Mouse (Mus musculus) bone marrow, adult 2 months (tissue): ENCODE measurements around the gene Tmbim1. TPM values are rescaled to one million over a fixed set of nuclear protein-coding genes. Genes with fewer than 3 reads are reported as not detected.

Experiments
- H3K27ac ChIP-seq: fragments of 200-500 bp; 2 replicates; pipeline ENCODE4 v1.5.1; 2012; ENCODE audit warnings: low read depth, mild to moderate bottlenecking, control low read depth, inconsistent platforms, low read length; ENCODE audit not compliant: control insufficient read depth, poor library complexity, insufficient read depth
- H3K4me1 ChIP-seq: fragments of 200-500 bp; 2 replicates; pipeline ENCODE4 v1.6.1; 2011; ENCODE audit warnings: low read length; ENCODE audit not compliant: control insufficient read depth, insufficient read depth
- H3K4me3 ChIP-seq: fragments of 200-500 bp; replicated peaks from 2 replicates; pipeline ENCODE3; 2011; ENCODE audit warnings: mild to moderate bottlenecking, low read depth, low read length, control low read depth; ENCODE audit not compliant: control insufficient read depth
- CTCF ChIP-seq: fragments of 200-500 bp; IDR thresholded peaks from 2 replicates; pipeline ENCODE4 v1.5.1; 2011; ENCODE audit warnings: low read length, control low read depth; ENCODE audit not compliant: control insufficient read depth, insufficient read depth
- POLR2A ChIP-seq: fragments of 200-500 bp; IDR thresholded peaks from 2 replicates; pipeline ENCODE4 v1.6.1; 2011; ENCODE audit warnings: low read depth, mild to moderate bottlenecking, control low read depth, low read length, borderline replicate concordance; ENCODE audit not compliant: control insufficient read depth
- WGBS: fragments of 180-500 bp; shearing (Covaris S2); methylation state at CpG from one replicate; pipeline ENCODE4 v1.1.7; 2018; 5-methylcytosine and 5-hydroxymethylcytosine counted together
- polyA plus RNA-seq: library from polyadenylated mRNA; stranded (reverse); fragments of >200 nt; gene quantifications from 2 replicates; pipeline ENCODE4 v1.2.4, GENCODE M21; 2011; ENCODE audit warnings: low replicate concordance; ENCODE audit not compliant: missing spikeins, insufficient read depth, insufficient read length

Gene Tmbim1
- polyA plus RNA-seq, 1 experiment, result 15.6 TPM

- TF ChIP-seq CTCF (no peak), POLR2A (no peak)
- H3K4me3 ChIP-seq, result no peak overlapping the region
- H3K27ac ChIP-seq, result no peak overlapping the region
- WGBS, result 93% methylated on average over 4 of the region's 4 CpGs
- H3K4me1 ChIP-seq, result no peaks in the 10 kb centered on the region; the same call in 1 of the 2 replicates
These were observed 48.6 kb downstream of the Tmbim1 start for GRCm38 (mm10) chr1:74256782-74257181.

- Histone ChIP-seq H3K27ac (no peak overlapping the region), H3K4me3 (no peak overlapping the region), H3K4me1 (no peaks in the 10 kb centered on the region; the same call in 1 of the 2 replicates)
- WGBS, result 94% methylated on average over 8 of the region's 8 CpGs
- no peak for TF ChIP-seq CTCF
- TF ChIP-seq POLR2A, result no peak
These were observed 49.6 kb downstream of the Tmbim1 start for GRCm38 (mm10) chr1:74255704-74256345.

GRCm38 (mm10) chr1:74250096-74250495 is 55.3 kb downstream of the Tmbim1 start:
- 40% methylated on average over 4 of the region's 4 CpGs for WGBS
- Histone ChIP-seq H3K4me1 (peaks cover 3% of the 10 kb centered on the region; the same call in 1 of the 2 replicates), H3K4me3 (no peak overlapping the region), H3K27ac (no peak overlapping the region; the same call in 1 of the 2 replicates)
- TF ChIP-seq POLR2A, result no peak
- no peak for TF ChIP-seq CTCF

GRCm38 (mm10) chr1:74249331-74249980 is 56.0 kb downstream of the Tmbim1 start:
- Histone ChIP-seq H3K4me1 (peaks cover 3% of the 10 kb centered on the region; the same call in 1 of the 2 replicates), H3K4me3 (no peak overlapping the region), H3K27ac (peak overlapping the region; percentile 61)
- WGBS, result 27% methylated on average over 5 of the region's 5 CpGs
- TF ChIP-seq CTCF, result no peak
- no peak for TF ChIP-seq POLR2A

- Histone ChIP-seq H3K4me1 (peaks cover 3% of the 10 kb centered on the region; the same call in 1 of the 2 replicates), H3K27ac (peak overlapping the region; percentile 61; the same call in 1 of the 2 replicates), H3K4me3 (no peak overlapping the region)
- 2% methylated on average over 1 of the region's 1 CpGs for WGBS
- TF ChIP-seq POLR2A (no peak), CTCF (no peak)
These were observed 56.6 kb downstream of the Tmbim1 start for GRCm38 (mm10) chr1:74248799-74249198.

- TF ChIP-seq POLR2A, result no peak
- no peak overlapping the region for H3K4me3 ChIP-seq
- peaks cover 3% of the 10 kb centered on the region; the same call in 1 of the 2 replicates for H3K4me1 ChIP-seq
- 60% methylated on average over 2 of the region's 2 CpGs for WGBS
- no peak overlapping the region for H3K27ac ChIP-seq
These were observed 59.9 kb downstream of the Tmbim1 start for GRCm38 (mm10) chr1:74245525-74245924.

- Histone ChIP-seq H3K4me1 (peaks cover 2% of the 10 kb centered on the region), H3K27ac (no peak overlapping the region), H3K4me3 (no peak overlapping the region)
- TF ChIP-seq CTCF (no peak), POLR2A (no peak)
- 34% methylated on average over 4 of the region's 4 CpGs for WGBS
These were observed 64.6 kb downstream of the Tmbim1 start for GRCm38 (mm10) chr1:74240832-74241231.

- Histone ChIP-seq H3K4me3 (no peak overlapping the region), H3K27ac (no peak overlapping the region), H3K4me1 (peaks cover 2% of the 10 kb centered on the region)
- WGBS, result 31% methylated on average over 6 of the region's 6 CpGs
- TF ChIP-seq CTCF (no peak), POLR2A (no peak)
These were observed 65.1 kb downstream of the Tmbim1 start for GRCm38 (mm10) chr1:74240311-74240710.
